Mouse (Mus musculus): ENCODE measurements around the gene Fras1. TPM values are rescaled to one million over a fixed set of nuclear protein-coding genes. Genes with fewer than 3 reads are reported as not detected.

Gene Fras1
- polyA plus RNA-seq, 1 experiment = 6.9 TPM

DNA sequence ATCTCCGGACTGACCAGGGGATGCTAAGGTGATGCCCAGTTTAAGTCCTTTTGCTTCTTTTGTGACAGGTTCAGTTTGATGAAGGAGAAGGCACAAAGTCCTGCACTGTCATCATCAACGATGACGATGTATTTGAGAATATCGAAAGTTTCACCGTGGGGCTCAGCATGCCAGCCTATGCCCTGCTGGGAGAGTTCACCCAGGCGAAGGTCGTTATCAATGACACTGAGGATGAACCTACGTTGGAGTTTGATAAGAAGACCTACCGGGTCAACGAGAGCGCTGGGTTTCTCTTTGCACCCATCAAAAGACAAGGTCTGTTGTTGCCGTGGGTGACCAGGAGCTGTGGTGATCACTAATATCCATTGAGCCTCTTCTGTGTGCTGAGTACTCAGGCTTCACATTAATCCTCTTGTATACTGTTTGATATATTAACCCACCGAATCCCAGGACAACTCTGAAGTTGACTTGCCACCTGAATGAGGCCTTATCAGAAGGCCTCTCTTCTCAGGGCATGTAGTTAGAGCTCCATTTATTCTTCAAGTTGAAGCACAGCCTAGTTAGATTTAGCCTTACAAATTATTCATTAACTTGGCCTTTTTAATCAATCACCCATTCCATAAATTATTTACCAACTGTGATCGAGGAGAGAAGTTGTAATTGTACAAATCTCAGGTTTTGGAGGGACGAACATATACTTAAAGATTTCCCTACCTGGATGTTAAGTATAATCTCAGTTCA, 365.6 kb downstream of the Fras1 start:
- TF ChIP-seq CTCF (IDR thresholded peaks at IDR 0.05; ENCODE audit: low read depth, low read length) (no peak), EP300 (IDR thresholded peaks at IDR 0.05; ENCODE audit: insufficient read depth, low read depth, low read length) (no peak), POLR2A (IDR thresholded peaks at IDR 0.05; ENCODE audit: insufficient read depth, low read length) (no peak)
- no peak overlapping the region for H3K4me3 ChIP-seq (ENCODE audit: low read depth, low read length)
- no peaks in the 10 kb centered on the region for H3K9me3 ChIP-seq (replicated peaks; ENCODE audit: control insufficient read depth, insufficient read depth, low read length, poor library complexity, severe bottlenecking)
- H3K27ac ChIP-seq (ENCODE audit: insufficient read depth, low read length) = no peak overlapping the region
- no peak overlapping the region for H3K9ac ChIP-seq (ENCODE audit: low read depth, poor library complexity, severe bottlenecking)
- H3K36me3 ChIP-seq (ENCODE audit: control insufficient read depth, insufficient read depth, low read length, poor library complexity, severe bottlenecking) = no peaks in the 10 kb centered on the region
- no peaks in the 10 kb centered on the region for H3K27me3 ChIP-seq (ENCODE audit: control insufficient read depth, insufficient read depth, low read length, poor library complexity, severe bottlenecking)
- no peaks in the 10 kb centered on the region for H3K4me1 ChIP-seq (ENCODE audit: control insufficient read depth, insufficient read depth, low read length)

DNA sequence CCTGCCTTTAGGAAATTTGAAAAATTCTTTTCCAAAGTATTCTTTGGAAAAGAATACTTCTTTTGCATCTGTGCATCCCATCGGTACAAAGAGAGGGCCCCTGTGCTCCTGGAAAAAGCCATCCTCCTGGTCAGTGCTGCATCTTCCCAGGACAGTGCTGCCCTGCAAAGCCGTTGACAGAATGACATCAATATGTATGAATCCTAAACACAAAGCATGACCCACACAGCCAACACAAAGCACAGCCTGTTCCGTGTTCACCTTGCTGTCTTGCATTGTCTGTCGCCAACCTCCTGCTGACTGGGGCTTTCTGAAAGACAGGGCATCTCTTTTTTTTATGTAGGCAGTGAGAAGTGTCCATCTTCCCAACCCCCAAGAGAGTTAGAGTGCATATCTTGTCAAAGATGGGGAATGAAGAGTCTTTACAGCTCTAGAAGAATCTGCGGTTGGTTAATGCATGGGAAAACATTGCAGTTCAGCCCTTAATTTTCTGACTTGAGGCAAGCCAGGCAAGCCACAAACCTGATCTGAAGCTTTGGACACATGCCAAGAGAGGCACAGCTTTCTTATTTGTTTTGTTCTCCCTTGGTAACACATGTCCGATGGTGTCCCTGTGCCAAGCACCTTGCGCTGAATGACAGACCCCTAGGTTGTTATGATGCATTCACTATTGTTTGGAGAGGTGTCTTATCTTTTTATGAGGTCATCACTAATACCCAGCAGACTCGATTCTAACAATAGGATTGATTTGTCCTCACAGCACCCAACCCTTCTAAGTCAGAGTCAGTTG, 373.6 kb downstream of the Fras1 start:
- Histone ChIP-seq H3K4me3 (ENCODE audit: low read depth, low read length) (no peak overlapping the region), H3K9ac (ENCODE audit: low read depth, poor library complexity, severe bottlenecking) (no peak overlapping the region), H3K9me3 (replicated peaks; ENCODE audit: control insufficient read depth, insufficient read depth, low read length, poor library complexity, severe bottlenecking) (no peaks in the 10 kb centered on the region), H3K36me3 (ENCODE audit: control insufficient read depth, insufficient read depth, low read length, poor library complexity, severe bottlenecking) (no peaks in the 10 kb centered on the region), H3K4me1 (ENCODE audit: control insufficient read depth, insufficient read depth, low read length) (no peaks in the 10 kb centered on the region), H3K27ac (ENCODE audit: insufficient read depth, low read length) (no peak overlapping the region), H3K27me3 (ENCODE audit: control insufficient read depth, insufficient read depth, low read length, poor library complexity, severe bottlenecking) (no peaks in the 10 kb centered on the region)
- TF ChIP-seq EP300 (IDR thresholded peaks at IDR 0.05; ENCODE audit: insufficient read depth, low read depth, low read length) = no peak
- no peak for TF ChIP-seq POLR2A (IDR thresholded peaks at IDR 0.05; ENCODE audit: insufficient read depth, low read length)
- TF ChIP-seq CTCF (IDR thresholded peaks at IDR 0.05; ENCODE audit: low read depth, low read length) = no peak

DNA sequence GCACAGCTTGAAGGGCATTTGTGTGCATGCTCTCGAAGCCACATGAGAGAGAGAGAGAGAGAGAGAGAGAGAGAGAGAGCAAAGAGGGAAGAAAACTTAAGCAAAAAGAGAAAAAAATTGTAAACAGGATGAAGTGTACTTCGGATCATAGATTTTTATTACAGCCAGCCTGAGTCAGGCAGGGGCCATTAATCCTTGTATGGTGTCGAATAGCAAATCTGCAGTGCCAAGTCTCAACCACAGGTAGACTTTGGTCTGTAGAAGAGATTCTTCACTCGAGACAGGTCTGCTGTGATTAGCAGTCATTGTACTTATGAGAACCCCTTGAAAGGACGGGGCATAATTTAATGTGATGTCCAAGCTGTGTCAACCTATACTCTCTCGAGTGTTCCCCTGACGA, 383.9 kb downstream of the Fras1 start:
- TF ChIP-seq CTCF (IDR thresholded peaks at IDR 0.05; ENCODE audit: low read depth, low read length) = no peak
- TF ChIP-seq POLR2A (IDR thresholded peaks at IDR 0.05; ENCODE audit: insufficient read depth, low read length) = no peak
- no peak for TF ChIP-seq EP300 (IDR thresholded peaks at IDR 0.05; ENCODE audit: insufficient read depth, low read depth, low read length)
- no peaks in the 10 kb centered on the region for H3K9me3 ChIP-seq (replicated peaks; ENCODE audit: control insufficient read depth, insufficient read depth, low read length, poor library complexity, severe bottlenecking)
- no peak overlapping the region for H3K27ac ChIP-seq (ENCODE audit: insufficient read depth, low read length)
- no peaks in the 10 kb centered on the region for H3K36me3 ChIP-seq (ENCODE audit: control insufficient read depth, insufficient read depth, low read length, poor library complexity, severe bottlenecking)
- no peak overlapping the region for H3K9ac ChIP-seq (ENCODE audit: low read depth, poor library complexity, severe bottlenecking)
- H3K4me3 ChIP-seq (ENCODE audit: low read depth, low read length) = no peak overlapping the region
- no peaks in the 10 kb centered on the region for H3K4me1 ChIP-seq (ENCODE audit: control insufficient read depth, insufficient read depth, low read length)
- H3K27me3 ChIP-seq (ENCODE audit: control insufficient read depth, insufficient read depth, low read length, poor library complexity, severe bottlenecking) = no peaks in the 10 kb centered on the region

DNA sequence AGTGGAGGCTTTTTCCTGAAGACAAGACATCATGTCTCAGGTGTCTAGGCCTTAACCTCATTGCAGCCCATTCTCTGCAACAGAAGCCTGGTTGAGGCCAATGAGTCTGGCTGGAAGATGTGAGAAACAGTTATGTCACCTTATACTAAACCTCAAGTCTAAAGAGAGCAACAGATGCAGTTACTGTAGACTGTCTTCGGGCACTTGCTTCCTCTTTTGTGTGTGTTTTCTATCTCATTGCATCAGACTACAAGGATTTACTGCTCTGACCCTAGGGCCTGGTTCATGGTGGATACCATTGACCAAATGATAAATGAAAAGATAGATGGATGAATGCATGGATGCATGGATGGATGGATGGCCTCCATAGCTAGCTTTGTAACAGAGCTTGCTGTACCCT, 388.3 kb downstream of the Fras1 start:
- Histone ChIP-seq H3K4me3 (ENCODE audit: low read depth, low read length) (no peak overlapping the region), H3K27me3 (ENCODE audit: control insufficient read depth, insufficient read depth, low read length, poor library complexity, severe bottlenecking) (no peaks in the 10 kb centered on the region), H3K9me3 (replicated peaks; ENCODE audit: control insufficient read depth, insufficient read depth, low read length, poor library complexity, severe bottlenecking) (no peaks in the 10 kb centered on the region), H3K4me1 (ENCODE audit: control insufficient read depth, insufficient read depth, low read length) (no peaks in the 10 kb centered on the region), H3K9ac (ENCODE audit: low read depth, poor library complexity, severe bottlenecking) (no peak overlapping the region), H3K27ac (ENCODE audit: insufficient read depth, low read length) (no peak overlapping the region), H3K36me3 (ENCODE audit: control insufficient read depth, insufficient read depth, low read length, poor library complexity, severe bottlenecking) (no peaks in the 10 kb centered on the region)
- TF ChIP-seq EP300 (IDR thresholded peaks at IDR 0.05; ENCODE audit: insufficient read depth, low read depth, low read length) = no peak

DNA sequence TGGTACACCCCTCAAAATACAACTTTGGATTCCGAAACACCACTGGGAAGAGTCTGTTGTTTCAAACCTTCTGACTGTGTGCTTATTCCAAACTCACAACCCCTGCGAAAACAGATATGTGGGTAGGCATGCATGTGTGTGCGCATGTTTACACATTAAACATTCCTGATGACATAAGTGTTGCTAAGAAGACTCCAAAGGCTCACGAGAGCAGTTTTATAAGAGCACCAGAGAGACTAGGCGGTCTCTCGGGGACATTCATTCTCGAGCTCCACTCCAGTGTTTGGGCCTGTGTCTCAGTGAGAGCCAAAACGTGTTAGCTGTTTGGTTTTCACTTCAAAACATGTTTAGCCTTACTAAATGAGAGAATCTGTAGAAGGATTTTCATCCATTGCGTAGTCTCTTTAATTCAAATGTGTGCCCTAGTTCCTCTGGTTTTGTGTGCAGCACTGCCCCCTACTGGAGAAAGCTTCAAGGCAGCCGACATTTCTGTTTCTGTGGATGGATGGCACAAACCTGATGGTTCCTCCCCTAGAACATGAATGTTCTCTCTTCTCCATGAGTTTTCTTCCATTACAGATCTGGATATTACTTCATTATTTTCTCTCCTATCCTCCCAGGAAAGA, 395.2 kb downstream of the Fras1 start:
- H3K9ac ChIP-seq (ENCODE audit: low read depth, poor library complexity, severe bottlenecking) = no peak overlapping the region
- no peaks in the 10 kb centered on the region for H3K27me3 ChIP-seq (ENCODE audit: control insufficient read depth, insufficient read depth, low read length, poor library complexity, severe bottlenecking)
- H3K9me3 ChIP-seq (replicated peaks; ENCODE audit: control insufficient read depth, insufficient read depth, low read length, poor library complexity, severe bottlenecking) = no peaks in the 10 kb centered on the region
- H3K4me3 ChIP-seq (ENCODE audit: low read depth, low read length) = no peak overlapping the region
- no peaks in the 10 kb centered on the region for H3K4me1 ChIP-seq (ENCODE audit: control insufficient read depth, insufficient read depth, low read length)
- no peak overlapping the region for H3K27ac ChIP-seq (ENCODE audit: insufficient read depth, low read length)
- no peaks in the 10 kb centered on the region for H3K36me3 ChIP-seq (ENCODE audit: control insufficient read depth, insufficient read depth, low read length, poor library complexity, severe bottlenecking)
- peak; percentile 51 for TF ChIP-seq CTCF (IDR thresholded peaks at IDR 0.05; ENCODE audit: low read depth, low read length)
- no peak for TF ChIP-seq POLR2A (IDR thresholded peaks at IDR 0.05; ENCODE audit: insufficient read depth, low read length)
- no peak for TF ChIP-seq EP300 (IDR thresholded peaks at IDR 0.05; ENCODE audit: insufficient read depth, low read depth, low read length)

Measured in ES-Bruce4 (cell line).